Mouse (Mus musculus): Measurements from ENCODE around the gene Cep170b.

Gene Cep170b

DNA sequence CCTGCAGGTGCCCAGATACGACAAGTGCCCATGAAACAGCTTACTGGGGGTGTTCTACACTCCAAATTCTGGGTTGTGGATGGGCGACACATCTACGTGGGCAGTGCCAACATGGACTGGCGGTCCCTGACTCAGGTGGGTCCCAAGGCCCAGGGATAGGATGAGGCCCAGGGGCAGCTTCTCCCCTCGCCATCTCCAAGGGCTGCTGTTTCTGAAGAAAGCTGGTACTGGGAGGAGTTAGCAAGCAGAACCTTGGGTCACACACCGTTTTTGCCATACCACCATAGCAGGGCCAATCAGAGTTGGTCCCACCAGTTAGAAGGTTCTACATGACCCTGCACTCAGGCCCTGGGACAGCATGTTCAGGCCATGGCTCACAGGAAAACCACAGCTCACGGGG, 44.7 kb downstream of the Cep170b start:
- DNase-seq = no peak

DNA sequence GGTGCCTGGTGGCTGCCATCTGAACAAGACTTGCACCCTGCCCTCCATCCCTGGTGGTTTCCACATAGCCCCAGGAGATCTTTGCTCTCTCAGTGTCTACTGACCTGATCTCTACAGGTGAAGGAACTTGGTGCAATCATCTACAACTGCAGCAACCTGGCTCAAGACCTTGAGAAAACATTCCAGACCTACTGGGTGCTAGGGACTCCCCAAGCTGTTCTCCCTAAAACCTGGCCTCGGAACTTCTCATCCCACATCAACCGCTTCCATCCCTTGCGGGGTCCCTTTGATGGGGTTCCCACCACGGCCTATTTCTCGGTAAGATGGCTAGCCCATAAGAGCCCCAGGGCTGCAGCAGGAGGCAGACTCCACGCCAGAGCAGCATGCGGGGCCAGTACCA, 46.3 kb downstream of the Cep170b start:
- DNase-seq = no peak

DNA sequence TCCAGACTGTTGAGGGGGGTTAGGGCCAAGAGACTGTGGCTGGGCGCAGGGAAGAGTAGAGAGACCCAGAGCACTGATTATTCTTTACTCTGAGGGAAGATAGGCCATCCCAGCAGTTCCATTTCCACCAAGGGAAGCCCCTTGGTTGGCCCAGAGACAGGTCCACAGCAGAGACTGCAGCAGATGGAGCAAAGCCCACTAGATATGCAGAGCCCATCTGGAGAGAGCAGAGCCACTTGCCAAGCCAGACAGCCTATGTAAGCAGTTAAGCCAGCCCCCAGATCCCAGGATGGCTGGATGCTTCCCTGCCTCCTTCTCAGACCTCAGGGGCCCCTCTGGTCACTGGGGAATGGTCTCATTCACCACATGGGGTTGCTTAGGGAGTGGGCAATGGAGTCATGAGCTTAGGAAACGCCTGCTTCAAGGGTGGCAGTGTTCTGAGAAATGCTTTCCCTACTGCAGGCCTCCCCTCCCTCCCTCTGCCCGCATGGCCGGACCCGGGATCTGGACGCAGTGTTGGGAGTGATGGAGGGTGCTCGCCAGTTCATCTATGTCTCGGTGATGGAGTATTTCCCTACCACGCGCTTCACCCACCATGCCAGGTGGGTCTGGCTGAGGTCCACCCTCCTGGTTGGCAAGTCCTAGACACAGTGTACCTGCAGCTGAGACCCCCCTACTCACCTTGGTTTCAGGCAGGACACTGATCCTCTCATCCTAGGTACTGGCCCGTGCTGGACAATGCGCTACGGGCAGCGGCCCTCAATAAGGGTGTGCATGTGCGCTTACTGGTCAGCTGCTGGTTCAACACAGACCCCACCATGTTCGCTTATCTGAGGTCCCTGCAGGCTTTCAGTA, 47.0 kb downstream of the Cep170b start:
- DNase-seq = no peak

GRCm38 (mm10) chr12:112768166-112768565, 47.9 kb downstream of the Cep170b start:
- no peak for DNase-seq

- no peak for DNase-seq
Observed at GRCm38 (mm10) chr12:112769031-112769430, 48.8 kb downstream of the Cep170b start.

- DNase-seq = no peak
Observed at GRCm38 (mm10) chr12:112769751-112770150, 49.5 kb downstream of the Cep170b start.

- no peak for DNase-seq
Observed at GRCm38 (mm10) chr12:112770396-112770795, 50.1 kb downstream of the Cep170b start.

DNA sequence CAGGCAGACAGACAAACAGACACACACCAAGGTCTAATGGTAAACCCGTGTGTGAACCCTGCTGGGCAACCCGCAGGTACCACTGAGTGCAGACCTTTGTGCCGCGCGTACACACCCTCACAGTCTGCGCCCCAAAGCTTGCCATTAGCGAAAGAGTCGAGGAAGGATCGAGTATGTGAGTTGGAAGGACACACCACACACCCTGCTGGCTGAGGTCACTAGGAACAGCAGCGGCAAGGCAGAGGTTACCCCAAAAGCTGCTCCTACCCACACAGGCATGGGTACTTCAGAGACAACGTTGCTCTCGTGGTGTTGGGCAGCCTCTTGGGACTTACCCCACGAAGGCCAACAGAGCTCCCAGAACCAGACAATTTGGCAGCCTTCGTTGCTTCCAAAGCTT, 52.1 kb downstream of the Cep170b start:
- no peak for DNase-seq

DNA sequence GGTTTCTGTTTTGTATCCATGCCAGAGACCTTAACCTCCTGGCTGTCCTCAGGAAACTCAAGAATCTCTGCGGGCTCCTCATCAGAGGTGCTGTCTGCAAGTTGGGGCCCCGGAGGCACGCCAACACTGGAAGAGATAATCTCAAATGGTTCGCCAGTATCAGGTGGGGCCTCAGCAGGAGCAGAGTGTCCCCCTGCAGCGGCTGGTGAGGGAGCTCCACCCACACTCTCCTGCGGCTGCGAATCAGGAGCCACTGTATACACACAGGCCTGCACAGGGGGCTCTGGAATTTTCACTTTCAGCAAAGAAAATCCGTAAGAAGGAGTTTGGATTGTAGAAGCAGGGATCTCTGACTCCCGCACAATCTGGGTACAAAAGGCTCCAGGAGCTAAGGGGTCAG, 53.1 kb downstream of the Cep170b start:
- DNase-seq = no peak

DNA sequence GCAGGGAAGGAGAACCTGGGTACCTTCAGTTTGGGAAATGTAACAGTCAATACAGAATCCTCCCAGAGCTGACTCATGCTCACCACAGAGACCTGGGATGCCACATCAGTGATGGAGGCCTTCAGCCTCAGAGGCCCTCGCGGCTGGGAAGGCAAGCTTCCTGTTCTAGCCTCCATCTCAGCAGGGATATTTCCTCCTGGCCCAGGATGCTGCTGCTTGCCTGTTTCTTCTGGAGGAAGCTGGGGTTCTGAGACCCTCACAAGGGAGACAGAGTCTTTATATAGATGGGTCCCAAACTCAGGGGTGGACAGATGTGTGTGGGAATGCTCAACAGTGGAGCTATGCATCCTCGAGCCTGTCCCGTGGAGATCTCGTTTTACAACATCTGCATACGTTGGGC, 53.8 kb downstream of the Cep170b start:
- DNase-seq = no peak

GRCm38 (mm10) chr12:112774481-112774880, 54.2 kb downstream of the Cep170b start:
- no peak for DNase-seq

DNA sequence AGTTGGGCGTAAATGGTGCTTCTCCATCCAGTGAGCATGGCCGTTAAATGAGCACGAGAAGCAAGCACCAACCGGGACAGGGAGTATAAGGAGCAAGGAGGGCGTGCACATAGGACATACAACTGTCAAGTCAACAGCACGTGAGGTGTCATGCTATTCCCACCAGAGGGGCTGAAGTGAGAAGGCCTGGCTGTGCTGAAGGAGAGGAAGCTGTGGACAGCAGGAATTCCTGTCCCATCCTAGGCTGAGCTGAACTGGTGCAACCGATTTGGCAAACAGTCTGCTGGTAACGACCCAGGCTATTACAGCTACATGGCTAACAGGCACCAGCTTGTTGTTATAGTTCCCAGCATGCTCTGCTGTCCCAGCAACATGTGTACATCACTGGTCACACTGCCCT, 70.8 kb downstream of the Cep170b start:
- no peak for DNase-seq

- DNase-seq = no peak
Observed at GRCm38 (mm10) chr12:112793601-112794355, 73.5 kb downstream of the Cep170b start.

DNA sequence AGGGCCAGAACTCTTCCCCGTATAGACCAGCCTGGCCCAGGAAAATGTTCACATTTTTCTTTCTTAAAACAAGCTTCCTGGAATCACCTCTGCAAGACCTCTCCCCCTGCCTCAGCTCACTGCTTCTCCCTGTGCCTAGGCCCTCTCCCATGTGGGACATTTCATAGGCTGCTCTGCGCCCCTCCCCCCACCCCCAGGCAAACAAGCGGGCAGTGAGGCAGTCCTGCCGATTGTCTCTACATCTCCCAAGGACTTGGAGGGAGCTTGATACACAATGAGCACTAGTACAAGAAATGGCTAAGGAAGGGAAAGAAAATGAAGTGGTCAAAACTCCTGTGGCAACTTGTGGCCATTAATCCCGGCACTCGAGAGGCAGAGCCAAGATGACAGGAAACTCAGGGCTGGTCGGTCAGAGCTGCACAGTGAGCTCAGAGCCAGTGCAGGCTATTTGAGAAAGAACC, 74.1 kb downstream of the Cep170b start:
- no peak for DNase-seq

- DNase-seq = no peak
Observed at GRCm38 (mm10) chr12:112794998-112795397, 74.7 kb downstream of the Cep170b start.

DNA sequence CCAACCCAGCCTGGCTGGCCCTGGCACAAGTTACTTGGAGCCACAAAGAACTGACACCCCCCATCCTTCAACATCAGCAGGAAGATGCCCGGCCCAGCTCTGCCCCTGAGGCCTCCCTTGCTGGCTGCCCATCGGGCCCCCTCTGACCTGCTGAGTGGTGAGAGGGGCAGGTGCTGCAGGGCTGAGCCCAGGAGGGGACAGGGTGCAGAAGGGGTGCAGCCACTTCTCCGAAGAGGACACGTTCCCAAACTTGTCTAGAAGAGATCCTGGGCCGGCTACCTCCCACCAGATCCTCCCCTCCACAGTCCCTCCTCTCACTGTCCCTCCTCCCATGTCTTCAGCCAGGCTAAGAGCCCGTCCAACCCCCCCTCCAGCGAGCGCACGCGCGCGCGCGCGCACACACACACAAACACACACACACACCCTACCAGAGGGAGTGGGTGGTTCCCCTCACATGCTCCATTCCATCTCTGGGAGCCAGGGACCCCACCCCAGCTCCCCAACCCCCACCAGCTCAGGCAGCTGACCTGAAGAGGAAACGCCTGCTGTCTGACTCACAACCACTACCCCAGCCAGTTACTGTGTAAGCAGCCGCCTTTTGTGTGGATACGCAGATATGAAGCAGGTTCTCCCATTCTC, 75.3 kb downstream of the Cep170b start:
- no peak for DNase-seq

All from kidney, adult 11 months (tissue).